Mouse (Mus musculus): Measurements from ENCODE around the gene 4930519P11Rik. TPM values are rescaled to one million over a fixed set of nuclear protein-coding genes. Genes with fewer than 3 reads are reported as not detected.

4930519P11Rik gene
- total and polyA plus RNA-seq, 3 experiments = not detected

DNA sequence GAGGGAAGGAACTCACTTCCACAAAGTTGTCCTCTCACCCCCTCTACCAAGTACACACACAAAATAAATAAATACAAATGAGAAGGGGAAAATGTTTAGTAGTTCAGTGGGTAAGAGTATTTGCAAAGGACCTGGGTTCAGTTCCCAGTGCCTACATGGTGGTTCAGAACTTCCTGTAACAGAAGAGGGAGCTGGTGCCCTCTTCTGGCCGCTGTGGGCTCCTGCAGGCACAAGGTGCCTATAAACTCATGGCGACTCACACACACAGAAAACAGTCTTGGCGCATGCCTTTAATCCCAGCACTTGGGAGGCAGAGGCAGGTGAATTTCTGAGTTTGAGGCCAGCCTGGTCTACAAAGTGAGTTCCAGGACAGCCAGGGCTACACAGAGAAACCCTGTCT, 25.3 kb upstream of the 4930519P11Rik start:
- Histone ChIP-seq H3K36me3 (replicated peaks in 1 of 2; ENCODE audit: control insufficient read depth in 1 of 2, insufficient read depth in 1 of 2, low read length in 1 of 2) (peaks cover 6 to 66% of the 10 kb centered on the region in 2 experiments), H3K4me3 (replicated peaks in 1 of 3; ENCODE audit: low read depth in 2 of 3, low read length in 2 of 3, poor library complexity in 1 of 3) (no peak overlapping the region), H3K27ac (ENCODE audit: insufficient read depth, low read depth) (no peak overlapping the region), H3K4me2 (ENCODE audit: insufficient read depth, low read depth, poor library complexity, severe bottlenecking) (no peak overlapping the region), H3K27me3 (replicated peaks) (no peaks in the 10 kb centered on the region), H3K9ac (ENCODE audit: insufficient read depth, low read depth) (no peak overlapping the region), H3K4me1 (ENCODE audit: control insufficient read depth in 1 of 2, insufficient read depth in 2 of 2) (peaks cover 0 to 9% of the 10 kb centered on the region in 2 experiments; a peak in 2 of 4 replicates), H3K9me3 (replicated peaks; ENCODE audit: low read length) (peaks cover 9% of the 10 kb centered on the region), H3K79me2 (replicated peaks; ENCODE audit: control insufficient read depth, extremely low read depth, insufficient read depth, poor library complexity, severe bottlenecking) (no peaks in the 10 kb centered on the region)
- peak in 1 of 2 experiments; percentile 27; a peak in 2 of 4 replicates for TF ChIP-seq CTCF (conservative IDR thresholded peaks at IDR 0.05 in 1 of 2, IDR thresholded peaks at IDR 0.05 in 1 of 2; ENCODE audit: low read depth in 2 of 2, low read length in 2 of 2)
- TF ChIP-seq MEF2A (IDR thresholded peaks at IDR 0.05; ENCODE audit: borderline replicate concordance, low read depth, low read length) = no peak
- no peak for TF ChIP-seq SIN3A (IDR thresholded peaks at IDR 0.05; ENCODE audit: low read length)
- no peak for TF ChIP-seq ETS1 (conservative IDR thresholded peaks at IDR 0.05; ENCODE audit: low read depth, low read length)
- TF ChIP-seq ZC3H11A (IDR thresholded peaks at IDR 0.05; ENCODE audit: low read depth, low read length) = no peak
- no peak for DNase-seq (ENCODE audit: extremely low read depth)
- in situ Hi-C loops (cut with MboI; ENCODE audit: low pct_ligation_motif_present, low pct_unique_long_range_greater_than_20kb, low sequenced_read_pairs) = no loop called here
- dilution Hi-C loops (cut with MboI; ENCODE audit: extremely low pct_ligation_motif_present, extremely low pct_unique_long_range_greater_than_20kb, low sequenced_read_pairs) = no loop called here

GRCm38 (mm10) chr2:154635826-154636225, 22.6 kb upstream of the 4930519P11Rik start:
- H3K9me3 ChIP-seq (replicated peaks; ENCODE audit: low read length) = peaks cover 9% of the 10 kb centered on the region
- no peaks in the 10 kb centered on the region for H3K27me3 ChIP-seq (replicated peaks)
- H3K27ac ChIP-seq (ENCODE audit: insufficient read depth, low read depth) = no peak overlapping the region
- H3K4me3 ChIP-seq (replicated peaks in 1 of 3; ENCODE audit: low read depth in 2 of 3, low read length in 2 of 3, poor library complexity in 1 of 3) = no peak overlapping the region
- H3K79me2 ChIP-seq (replicated peaks; ENCODE audit: control insufficient read depth, extremely low read depth, insufficient read depth, poor library complexity, severe bottlenecking) = no peaks in the 10 kb centered on the region
- peaks cover 6 to 63% of the 10 kb centered on the region in 2 experiments for H3K36me3 ChIP-seq (replicated peaks in 1 of 2; ENCODE audit: control insufficient read depth in 1 of 2, insufficient read depth in 1 of 2, low read length in 1 of 2)
- H3K9ac ChIP-seq (ENCODE audit: insufficient read depth, low read depth) = no peak overlapping the region
- dilution Hi-C loops (cut with MboI; ENCODE audit: extremely low pct_ligation_motif_present, extremely low pct_unique_long_range_greater_than_20kb, low sequenced_read_pairs) (no loop called here), in situ Hi-C loops (cut with MboI; ENCODE audit: low pct_ligation_motif_present, low pct_unique_long_range_greater_than_20kb, low sequenced_read_pairs) (no loop called here)
- no peak for DNase-seq (ENCODE audit: extremely low read depth)
- no peak overlapping the region for H3K4me2 ChIP-seq (ENCODE audit: insufficient read depth, low read depth, poor library complexity, severe bottlenecking)
- TF ChIP-seq POLR2AphosphoS2 (IDR thresholded peaks at IDR 0.05; ENCODE audit: low read depth, low read length) (no peak), E2F4 (IDR thresholded peaks at IDR 0.05; ENCODE audit: insufficient replicate concordance, low read depth, low read length) (no peak), ETS1 (conservative IDR thresholded peaks at IDR 0.05; ENCODE audit: low read depth, low read length) (no peak), NELFE (IDR thresholded peaks at IDR 0.05; ENCODE audit: low read depth, low read length) (no peak), SIN3A (IDR thresholded peaks at IDR 0.05; ENCODE audit: low read length) (no peak), ZKSCAN1 (IDR thresholded peaks at IDR 0.05; ENCODE audit: borderline replicate concordance, low read depth, low read length) (no peak), GABPA (IDR thresholded peaks at IDR 0.05; ENCODE audit: insufficient replicate concordance, low read depth, low read length) (no peak)
- peaks cover 0 to 3% of the 10 kb centered on the region in 2 experiments; a peak in 2 of 4 replicates for H3K4me1 ChIP-seq (ENCODE audit: control insufficient read depth in 1 of 2, insufficient read depth in 2 of 2)

DNA sequence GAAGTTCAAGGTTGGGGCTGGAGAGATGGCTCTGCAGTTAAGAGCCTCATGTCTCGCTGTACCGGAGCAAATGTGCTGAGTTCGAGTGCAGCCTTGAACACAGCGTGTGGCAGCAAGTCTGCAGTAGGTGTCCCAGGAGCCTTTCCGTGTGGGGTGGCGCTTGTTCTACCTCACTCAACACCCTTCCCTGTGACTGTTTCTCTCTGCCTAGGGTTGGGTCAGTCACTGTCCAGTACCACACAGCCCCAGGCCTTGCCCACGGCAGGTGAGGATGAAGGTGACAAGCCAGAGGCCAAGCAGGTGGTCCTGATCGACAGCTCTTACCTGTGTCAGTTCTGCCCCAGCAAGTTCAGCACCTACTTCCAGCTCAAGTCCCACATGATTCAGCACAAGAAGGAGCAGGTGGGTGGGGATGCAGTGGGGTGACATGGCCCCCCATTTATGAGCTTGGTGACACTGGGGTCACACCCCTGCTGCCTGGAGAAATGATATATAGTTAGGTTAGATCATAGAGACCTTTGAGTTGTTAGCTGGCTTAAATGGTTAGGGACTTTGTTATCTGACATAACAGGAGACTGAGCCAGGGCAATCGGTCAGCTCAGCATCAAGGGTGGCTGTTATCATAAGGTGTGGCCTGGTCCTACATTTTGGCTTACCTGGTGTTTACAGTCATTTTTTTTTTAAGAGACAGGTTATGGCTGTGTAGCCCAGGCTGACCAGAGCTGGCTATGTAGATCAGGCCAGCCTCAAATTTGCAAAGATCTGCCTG, 20.8 kb upstream of the 4930519P11Rik start:
- Histone ChIP-seq H3K4me3 (replicated peaks in 1 of 3; ENCODE audit: low read depth in 2 of 3, low read length in 2 of 3, poor library complexity in 1 of 3) (no peak overlapping the region), H3K36me3 (replicated peaks in 1 of 2; ENCODE audit: control insufficient read depth in 1 of 2, insufficient read depth in 1 of 2, low read length in 1 of 2) (peaks cover 6 to 65% of the 10 kb centered on the region in 2 experiments), H3K27ac (ENCODE audit: insufficient read depth, low read depth) (no peak overlapping the region), H3K27me3 (replicated peaks) (no peaks in the 10 kb centered on the region), H3K9me3 (replicated peaks; ENCODE audit: low read length) (peaks cover 9% of the 10 kb centered on the region), H3K4me1 (ENCODE audit: control insufficient read depth in 1 of 2, insufficient read depth in 2 of 2) (no peaks in the 10 kb centered on the region), H3K79me2 (replicated peaks; ENCODE audit: control insufficient read depth, extremely low read depth, insufficient read depth, poor library complexity, severe bottlenecking) (no peaks in the 10 kb centered on the region), H3K9ac (ENCODE audit: insufficient read depth, low read depth) (no peak overlapping the region), H3K4me2 (ENCODE audit: insufficient read depth, low read depth, poor library complexity, severe bottlenecking) (no peak overlapping the region)
- in situ Hi-C loops (cut with MboI; ENCODE audit: low pct_ligation_motif_present, low pct_unique_long_range_greater_than_20kb, low sequenced_read_pairs) = no loop called here
- dilution Hi-C loops (cut with MboI; ENCODE audit: extremely low pct_ligation_motif_present, extremely low pct_unique_long_range_greater_than_20kb, low sequenced_read_pairs) = no loop called here
- no peak for TF ChIP-seq JUND (conservative IDR thresholded peaks at IDR 0.05; ENCODE audit: low read depth, low read length)
- no peak for TF ChIP-seq ZNF384 (IDR thresholded peaks at IDR 0.05; ENCODE audit: low read depth, low read length)
- TF ChIP-seq MXI1 (IDR thresholded peaks at IDR 0.05; ENCODE audit: low read depth, low read length) = no peak
- TF ChIP-seq MAZ (IDR thresholded peaks at IDR 0.05; ENCODE audit: low read depth, low read length) = no peak
- TF ChIP-seq ETS1 (conservative IDR thresholded peaks at IDR 0.05; ENCODE audit: low read depth, low read length) = no peak
- TF ChIP-seq CHD2 (IDR thresholded peaks at IDR 0.05; ENCODE audit: low read length) = no peak
- no peak for TF ChIP-seq ZC3H11A (IDR thresholded peaks at IDR 0.05; ENCODE audit: low read depth, low read length)
- TF ChIP-seq POLR2AphosphoS2 (IDR thresholded peaks at IDR 0.05; ENCODE audit: low read depth, low read length) = no peak
- TF ChIP-seq PAX5 (IDR thresholded peaks at IDR 0.05; ENCODE audit: low read length) = no peak
- no peak for TF ChIP-seq CTCF (conservative IDR thresholded peaks at IDR 0.05 in 1 of 2, IDR thresholded peaks at IDR 0.05 in 1 of 2; ENCODE audit: low read depth in 2 of 2, low read length in 2 of 2)
- DNase-seq (ENCODE audit: extremely low read depth) = no peak
